Mouse (Mus musculus) lung, postnatal 10 days (tissue): ENCODE data around the gene Cidec.
A peak's percentile ranks its signal among the peaks of the same experiment; 100 is the strongest.

Experiments
- DNase-seq: peaks from one replicate; pipeline ENCODE4 v3.0.0; 2021

Gene Cidec

GRCm38 (mm10) chr6:113443091-113443490 is 7.5 kb upstream of the Cidec start:
- DNase-seq: no peak

- DNase-seq: peak; percentile 95
Observed at GRCm38 (mm10) chr6:113442442-113443090, 7.0 kb upstream of the Cidec start, which contains the start of gene Jagn1. Jagn1 (plus strand) TSS chr6:113442569.

GRCm38 (mm10) chr6:113442087-113442441 is 6.5 kb upstream of the Cidec start:
- DNase-seq: no peak

GRCm38 (mm10) chr6:113441147-113441680 is 5.7 kb upstream of the Cidec start:
- peak; percentile 80 for DNase-seq

- no peak for DNase-seq
Observed at GRCm38 (mm10) chr6:113440686-113441085, 5.1 kb upstream of the Cidec start.

GRCm38 (mm10) chr6:113438721-113439430 is 3.3 kb upstream of the Cidec start:
- DNase-seq: no peak

- no peak for DNase-seq
Observed at GRCm38 (mm10) chr6:113437135-113437534, 1.6 kb upstream of the Cidec start.

GRCm38 (mm10) chr6:113434691-113435090 is 869 bp downstream of the Cidec start:
- DNase-seq: no peak

GRCm38 (mm10) chr6:113433661-113434060 is 1.9 kb downstream of the Cidec start:
- DNase-seq: no peak

GRCm38 (mm10) chr6:113431801-113432200 is 3.8 kb downstream of the Cidec start:
- no peak for DNase-seq

GRCm38 (mm10) chr6:113430846-113431245 is 4.7 kb downstream of the Cidec start:
- DNase-seq: no peak

GRCm38 (mm10) chr6:113429965-113430364 is 5.6 kb downstream of the Cidec start:
- no peak for DNase-seq

- no peak for DNase-seq
Observed at GRCm38 (mm10) chr6:113428006-113428405, 7.6 kb downstream of the Cidec start.

GRCm38 (mm10) chr6:113427397-113427796 is 8.2 kb downstream of the Cidec start:
- DNase-seq: peak; percentile 61

GRCm38 (mm10) chr6:113426696-113427095 is 8.9 kb downstream of the Cidec start:
- no peak for DNase-seq

- no peak for DNase-seq
Observed at GRCm38 (mm10) chr6:113424187-113424586, 11.4 kb downstream of the Cidec start.

GRCm38 (mm10) chr6:113423000-113423399 is 12.6 kb downstream of the Cidec start:
- no peak for DNase-seq

GRCm38 (mm10) chr6:113419199-113419587 is 16.4 kb downstream of the Cidec start, which contains the start of gene Rpusd3:
Rpusd3 (minus strand) TSS chr6:113419340.
- peak; percentile 99 for DNase-seq

- DNase-seq: no peak
Observed at GRCm38 (mm10) chr6:113418441-113419198, 16.9 kb downstream of the Cidec start.

GRCm38 (mm10) chr6:113416416-113416815 is 19.1 kb downstream of the Cidec start:
- no peak for DNase-seq

- DNase-seq: no peak
Observed at GRCm38 (mm10) chr6:113410001-113410400, 25.6 kb downstream of the Cidec start.

- no peak for DNase-seq
Observed at GRCm38 (mm10) chr6:113406683-113407082, 28.9 kb downstream of the Cidec start.

- DNase-seq: no peak
Observed at GRCm38 (mm10) chr6:113405483-113405882, 30.1 kb downstream of the Cidec start.
